In the genomic region with DNA sequence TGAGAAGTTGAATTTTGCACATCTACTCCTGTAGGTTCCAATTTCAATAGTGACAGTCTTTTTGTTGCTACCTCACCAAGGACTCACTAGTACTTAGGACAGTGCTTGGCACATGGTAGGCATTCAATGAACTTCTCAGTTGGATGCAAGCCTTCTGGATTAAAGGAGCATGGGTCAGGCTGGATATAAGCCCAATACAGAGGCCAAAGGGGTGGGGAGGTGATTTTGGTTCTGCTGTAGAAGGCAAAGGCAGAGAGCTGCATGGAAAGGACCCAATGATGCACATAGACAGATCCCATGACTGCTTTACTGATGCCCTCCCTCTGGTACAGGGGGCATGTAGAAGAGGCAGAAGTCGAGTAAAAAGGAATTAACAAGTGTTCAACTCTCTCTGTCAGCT, we compare ENCODE assay signal across 9 mouse cellular contexts. TPM values are rescaled to one million over a fixed set of nuclear protein-coding genes. Genes with fewer than 3 reads are reported as not detected.
DNase-seq lines count a peak whose midpoint lies in the region; ATAC-seq lines count a peak whose summit lies in the region.
"Had no signal": no experiment of that assay in that cellular context is flagged by ENCODE, and none has a peak within 500 bp of the region (broad histone marks: within the 10 kb centered on the region; RNA-seq: fewer than 3 reads in every experiment).

No protein-coding gene starts in this region.

- H3K9ac ChIP-seq in kidney, embryonic 15.5 days: no peak overlapping the region
- H3K9ac ChIP-seq in liver, embryonic 13.5 days: peak overlapping the region; percentile 71

- no peaks in the 10 kb centered on the region for H3K27me3 ChIP-seq in kidney, embryonic 15.5 days
- no peaks in the 10 kb centered on the region for H3K27me3 ChIP-seq in embryonic facial prominence, embryonic 10.5 days (replicated peaks; ENCODE audit: low read depth, poor library complexity, severe bottlenecking)
- no peaks in the 10 kb centered on the region for H3K27me3 ChIP-seq in liver, embryonic 13.5 days

- H3K4me3 ChIP-seq in kidney, embryonic 15.5 days (replicated peaks): peak overlapping the region; percentile 70
- H3K4me3 ChIP-seq in embryonic facial prominence, embryonic 10.5 days: peak overlapping the region; percentile 76; the same call in 1 of the 2 replicates
- peak overlapping the region; percentile 81 for H3K4me3 ChIP-seq in liver, embryonic 13.5 days (replicated peaks)

- H3K27ac ChIP-seq in kidney, embryonic 15.5 days: no peak overlapping the region
- no peak overlapping the region for H3K27ac ChIP-seq in embryonic facial prominence, embryonic 10.5 days (replicated peaks)
- H3K27ac ChIP-seq in liver, embryonic 13.5 days: peak overlapping the region; percentile 5; the same call in 1 of the 2 replicates

- no peak for ATAC-seq in kidney, embryonic 15.5 days (replicated peaks; ENCODE audit: low FRiP score)
- no peak for ATAC-seq in liver, embryonic 13.5 days (ENCODE audit: low read depth)

- H3K4me1 ChIP-seq in kidney, embryonic 15.5 days: no peaks in the 10 kb centered on the region
- no peaks in the 10 kb centered on the region for H3K4me1 ChIP-seq in embryonic facial prominence, embryonic 10.5 days
- peaks cover 10% of the 10 kb centered on the region for H3K4me1 ChIP-seq in liver, embryonic 13.5 days (replicated peaks)

- H3K9me3 ChIP-seq in kidney, embryonic 15.5 days (replicated peaks): no peaks in the 10 kb centered on the region
- 0 out of 2 replicates have a peak, but pooled peaks cover 4% of the 10 kb centered on the region for H3K9me3 ChIP-seq in embryonic facial prominence, embryonic 10.5 days
- H3K9me3 ChIP-seq in liver, embryonic 13.5 days (replicated peaks): no peaks in the 10 kb centered on the region

- 20% methylated on average over 1 of the region's 1 CpGs for WGBS in kidney, embryonic 15.5 days
- 30% methylated on average over 1 of the region's 1 CpGs for WGBS in embryonic facial prominence, embryonic 10.5 days
- 12% methylated on average over 1 of the region's 1 CpGs for WGBS in liver, embryonic 13.5 days (ENCODE audit: insufficient replicate concordance)

- peak; percentile 6 for DNase-seq in adrenal gland, postnatal 14 days
- DNase-seq in adrenal gland, postnatal 4 days (ENCODE audit: low spot score in 2 of 2): no peak
- DNase-seq in kidney, postnatal 36 days: no peak
- DNase-seq in embryonic facial prominence, embryonic 10.5 days (ENCODE audit: low spot score): no peak
- no peak for DNase-seq in liver, embryonic 13.5 days
- DNase-seq in gastrocnemius, adult 18-20 months (ENCODE audit: low spot score): no peak
- DNase-seq in spleen, adult 18-20 months: no peak
- DNase-seq: lung, postnatal 14 days had no signal

- H3K36me3 ChIP-seq in kidney, embryonic 15.5 days: no peaks in the 10 kb centered on the region
- H3K36me3 ChIP-seq in embryonic facial prominence, embryonic 10.5 days (replicated peaks): no peaks in the 10 kb centered on the region
- H3K36me3 ChIP-seq in liver, embryonic 13.5 days: no peaks in the 10 kb centered on the region

- H3K4me2 ChIP-seq in kidney, embryonic 15.5 days: peak overlapping the region; percentile 62; the same call in 1 of the 2 replicates
- peak overlapping the region; percentile 72 for H3K4me2 ChIP-seq in liver, embryonic 13.5 days

RNA-seq across cellular contexts. Expression of a gene that starts 0.8 kb away (rescaled TPM):
- total RNA-seq in adrenal gland, postnatal 14 days (2021): 49.3 and 49.4 TPM in 2 replicates
- total RNA-seq in adrenal gland, postnatal 4 days (2021): 10 to 100 TPM; 65.3 to 66.8 TPM
- 57.0 and 60.6 TPM in 2 replicates for polyA plus RNA-seq in kidney, embryonic 15.5 days (2015; fragmentation: Nextera tagmentation; extraction: Ambion mirVana)
- polyA plus RNA-seq in embryonic facial prominence, embryonic 10.5 days (2016; fragmentation: Nextera tagmentation; extraction: Ambion mirVana): 65.6 and 66.7 TPM in 2 replicates
- polyA plus RNA-seq in liver, embryonic 13.5 days (2015; fragmentation: Nextera tagmentation; extraction: Ambion mirVana): 24.3 and 34.3 TPM in 2 replicates
- total RNA-seq in gastrocnemius, adult 18-20 months (2021): 1 to 10 TPM; 4.9 to 7.6 TPM
